Mouse (Mus musculus): ENCODE measurements around the gene Lck.

- no peak for TF ChIP-seq MAX (IDR thresholded peaks at IDR 0.05)
- no peak for TF ChIP-seq CEBPB (IDR thresholded peaks at IDR 0.05; ENCODE audit: low read depth)
- no peak for TF ChIP-seq CTCF (IDR thresholded peaks at IDR 0.05; ENCODE audit: control insufficient read depth, insufficient read depth, insufficient read length)
- TF ChIP-seq MYOD1 (IDR thresholded peaks at IDR 0.05; ENCODE audit: control insufficient read depth, insufficient read length, low read depth): no peak
- no peak for TF ChIP-seq USF1 (IDR thresholded peaks at IDR 0.05; ENCODE audit: low read depth)
- no peak for TF ChIP-seq MYOG (IDR thresholded peaks at IDR 0.05; ENCODE audit: control insufficient read depth, extremely low read depth, insufficient read length)
- TF ChIP-seq FOSL1 (IDR thresholded peaks at IDR 0.05; ENCODE audit: insufficient read depth, low read length, poor library complexity, severe bottlenecking): no peak
These were observed 5.1 kb downstream of the Lck start for GRCm38 (mm10) chr4:129568366-129568765.
